Mouse (Mus musculus): ENCODE results near the gene Gan.

Gene Gan

DNA sequence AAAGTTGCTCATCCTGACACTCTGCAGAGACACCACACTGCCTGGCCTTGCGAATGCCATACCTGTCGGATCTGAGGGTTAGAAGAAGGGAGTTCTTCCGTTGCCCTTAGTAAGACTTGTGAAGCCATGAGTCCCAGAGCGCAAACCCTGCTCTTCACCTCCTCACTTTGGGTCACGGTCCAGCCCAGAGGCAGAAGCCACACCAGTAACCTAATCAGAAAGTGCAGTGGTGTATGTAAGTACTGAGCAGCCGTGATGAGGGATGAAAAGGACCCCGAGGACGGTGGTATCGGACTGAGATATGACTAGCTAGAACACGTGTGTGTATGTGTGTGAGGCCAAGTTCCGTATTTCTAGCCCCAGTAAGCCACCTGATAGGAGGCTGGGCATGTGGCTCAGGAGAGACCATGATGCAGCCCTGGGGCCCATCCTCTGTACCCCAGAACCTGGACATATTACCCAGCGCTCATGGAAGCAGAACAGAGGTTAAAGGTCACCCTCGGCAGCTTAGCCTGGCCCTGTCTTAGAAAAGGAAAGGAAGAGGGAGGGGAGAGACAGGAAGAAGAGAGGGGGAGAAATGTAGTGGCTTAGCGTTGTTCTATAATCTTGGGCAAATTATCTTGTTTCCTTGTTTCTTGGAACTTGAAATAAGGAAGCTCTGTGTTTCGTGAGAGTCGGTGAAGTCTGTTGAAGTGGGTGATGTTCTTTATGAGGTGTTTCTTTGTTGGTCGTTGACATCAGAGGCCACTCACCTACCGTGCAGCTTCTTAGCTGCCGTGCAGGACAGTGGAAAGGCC, 43.5 kb downstream of the Gan start:
- DNase-seq: no peak

DNA sequence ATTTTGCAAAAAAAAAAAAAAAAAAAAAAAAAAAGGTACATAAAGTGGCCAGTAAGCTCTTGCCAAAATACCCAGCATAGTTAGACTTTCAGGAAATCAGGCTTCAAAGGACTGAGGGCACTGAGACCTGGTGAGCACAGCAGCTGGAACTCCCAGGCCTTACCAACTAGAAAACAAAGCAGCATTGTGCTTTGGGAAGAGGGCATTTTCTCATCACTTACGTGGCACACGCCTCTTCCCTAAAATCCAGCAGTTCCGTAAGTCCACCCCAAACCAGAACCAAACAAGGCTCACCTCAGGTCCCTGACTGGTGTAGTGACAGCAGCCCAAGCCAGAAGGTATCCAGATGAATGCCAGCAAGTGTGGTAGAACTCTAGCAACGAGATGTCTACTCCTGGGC, 45.1 kb downstream of the Gan start:
- DNase-seq: no peak

DNA sequence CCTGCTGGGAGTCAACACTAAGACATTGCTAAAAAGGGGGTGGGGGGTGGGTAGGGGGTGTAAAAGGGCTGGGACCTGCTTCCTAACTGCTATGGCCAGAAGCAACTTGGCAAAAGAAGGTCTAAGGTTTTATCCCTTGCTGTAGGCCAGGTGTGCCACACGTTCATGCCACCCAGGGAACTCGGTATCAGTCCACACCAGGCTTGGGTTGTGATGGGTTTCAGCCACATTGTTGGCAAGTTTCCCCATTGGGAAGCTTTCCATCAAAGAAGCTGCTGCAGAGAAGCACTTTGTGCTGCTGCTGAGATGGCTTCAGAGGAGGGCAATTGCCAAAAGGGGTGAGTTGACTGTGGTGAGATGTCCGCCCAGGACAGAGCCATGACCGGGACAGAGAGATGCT, 47.9 kb downstream of the Gan start:
- DNase-seq: no peak

GRCm38 (mm10) chr8:117206636-117207035, 48.7 kb downstream of the Gan start:
- DNase-seq: no peak

DNA sequence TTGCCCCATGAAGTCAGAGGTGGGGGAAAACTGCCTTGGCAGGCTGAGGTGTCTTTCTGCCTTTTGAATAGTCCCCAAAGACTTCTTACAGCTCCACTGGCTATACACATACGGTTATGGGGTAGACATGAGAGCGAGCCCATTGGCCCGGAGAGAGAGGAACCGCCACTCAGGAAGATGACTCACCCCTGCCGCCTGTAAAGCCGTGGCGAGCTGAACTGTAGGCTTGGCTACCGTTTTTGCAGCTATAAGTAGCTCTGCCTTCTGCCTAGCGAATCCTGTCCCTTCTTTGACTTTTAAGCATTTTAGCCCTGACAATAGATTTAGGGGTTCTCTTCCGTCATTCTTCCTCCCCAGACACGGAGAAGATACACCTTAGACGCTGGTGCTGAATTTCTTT, 51.2 kb downstream of the Gan start:
- DNase-seq: no peak

DNA sequence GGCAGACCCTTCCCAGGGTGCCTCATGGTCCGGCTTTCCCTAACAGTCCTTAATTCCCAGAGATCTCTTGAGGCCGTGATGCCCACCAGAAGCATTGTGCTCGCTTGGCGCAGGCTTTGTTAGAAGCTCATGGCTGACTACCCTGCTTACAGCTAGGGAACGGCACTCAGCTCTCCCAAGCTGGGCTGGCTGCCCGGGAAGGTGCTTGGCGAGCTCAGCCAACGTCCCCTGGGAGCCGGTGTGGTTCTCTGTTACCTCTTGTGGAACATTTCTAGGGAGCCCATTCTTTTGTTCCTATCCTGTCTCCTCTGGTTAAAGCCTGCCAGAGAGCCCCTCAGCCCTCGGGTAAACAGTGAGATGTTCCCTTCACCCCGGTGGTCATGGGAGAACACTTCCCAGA, 54.2 kb downstream of the Gan start:
- no peak for DNase-seq

DNA sequence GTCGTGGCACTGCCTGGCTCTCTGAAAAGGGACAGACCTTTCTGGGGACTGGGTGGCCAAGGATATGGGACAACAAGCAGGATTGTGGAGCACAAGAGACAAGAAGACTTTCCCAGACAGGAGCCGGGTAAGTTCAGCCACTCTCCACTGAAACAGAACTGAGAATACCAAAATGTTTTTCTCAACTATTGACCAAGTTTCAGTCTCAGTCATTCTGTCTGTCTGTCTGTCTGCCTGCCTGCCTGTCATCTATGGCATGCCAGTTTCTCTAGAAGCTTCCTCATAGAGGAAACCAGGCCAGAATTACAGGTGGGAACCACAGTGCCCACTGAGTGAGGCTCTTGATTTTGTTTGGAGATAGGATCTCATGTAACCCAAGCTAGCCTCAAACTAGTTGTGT, 59.8 kb downstream of the Gan start:
- no peak for DNase-seq

- peak; percentile 68 for DNase-seq
Observed at GRCm38 (mm10) chr8:117222396-117222795, 64.5 kb downstream of the Gan start.

- peak; percentile 98 for DNase-seq
Observed at GRCm38 (mm10) chr8:117224630-117225029, 66.7 kb downstream of the Gan start.

DNA sequence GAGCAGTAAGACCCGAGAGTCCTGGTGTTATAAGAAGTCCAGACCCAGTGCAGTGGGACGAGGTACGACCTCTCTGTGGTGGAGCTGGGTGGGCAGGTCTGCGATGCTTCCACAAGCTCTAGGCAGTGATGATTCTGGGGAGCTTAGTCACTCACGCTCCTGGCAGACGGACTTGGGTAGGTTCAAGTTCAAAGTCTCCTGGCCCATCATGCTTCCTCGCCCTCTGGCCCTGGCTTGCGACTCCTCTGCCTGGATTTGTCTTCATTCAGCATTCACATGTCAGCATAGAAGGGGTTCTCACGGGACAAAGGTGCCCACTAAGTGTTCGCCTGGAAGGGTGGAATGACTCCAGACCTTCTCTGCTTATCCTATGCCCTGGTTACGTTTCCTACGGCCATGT, 68.4 kb downstream of the Gan start:
- peak; percentile 76 for DNase-seq

DNA sequence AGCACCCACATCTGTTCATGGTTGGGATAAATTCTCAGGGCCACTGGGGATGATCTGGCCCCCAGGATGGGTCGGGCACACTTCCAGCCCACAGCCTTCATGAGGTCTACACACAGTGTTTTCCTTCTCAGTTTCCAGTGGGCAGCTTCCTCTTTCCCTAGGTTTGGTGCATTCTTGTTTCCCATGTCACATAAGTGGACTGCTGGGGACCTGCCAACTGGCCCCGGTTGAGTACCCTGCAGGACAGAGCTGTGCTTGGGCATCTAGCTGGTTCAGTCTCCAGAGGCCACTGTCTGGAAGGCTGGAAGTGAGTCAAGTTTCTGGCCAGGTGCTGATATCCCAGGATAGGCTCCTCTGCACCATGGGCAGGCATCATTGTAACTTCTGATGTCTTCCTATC, 69.4 kb downstream of the Gan start:
- DNase-seq: no peak

DNA sequence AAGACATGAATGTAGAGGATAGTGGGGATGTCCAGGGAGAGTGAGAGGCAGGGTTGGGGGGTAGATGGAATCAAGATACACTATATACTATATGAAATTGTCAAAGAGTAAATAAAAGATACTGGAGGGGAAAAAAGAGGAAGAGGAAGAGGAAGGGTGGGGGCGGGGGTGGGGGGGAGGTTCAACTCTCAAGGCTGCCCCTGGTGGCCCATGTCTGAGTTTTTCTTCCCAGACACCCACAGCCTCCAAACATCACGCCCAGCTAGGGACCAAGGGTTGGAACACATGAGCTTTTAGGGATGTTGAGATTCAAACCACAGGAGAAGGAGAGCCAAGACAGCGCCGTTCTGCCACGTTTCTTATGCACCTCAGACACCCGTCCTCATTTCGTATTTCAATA, 75.3 kb downstream of the Gan start:
- DNase-seq: no peak

- DNase-seq: no peak
Observed at GRCm38 (mm10) chr8:117236531-117236930, 78.6 kb downstream of the Gan start.

GRCm38 (mm10) chr8:117240326-117240725, 82.4 kb downstream of the Gan start:
- DNase-seq: peak; percentile 55

- peak; percentile 90 for DNase-seq
Observed at GRCm38 (mm10) chr8:117240841-117241494, 83.0 kb downstream of the Gan start.

- DNase-seq: peak; percentile 54
Observed at GRCm38 (mm10) chr8:117241848-117242247, 83.9 kb downstream of the Gan start.

- DNase-seq: no peak
Observed at GRCm38 (mm10) chr8:117242286-117242685, 84.4 kb downstream of the Gan start.

GRCm38 (mm10) chr8:117244601-117245000, 86.7 kb downstream of the Gan start:
- no peak for DNase-seq

GRCm38 (mm10) chr8:117248341-117248740, 90.4 kb downstream of the Gan start:
- DNase-seq: no peak

GRCm38 (mm10) chr8:117251086-117251681, 93.2 kb downstream of the Gan start:
- no peak for DNase-seq

GRCm38 (mm10) chr8:117252650-117253049, 94.7 kb downstream of the Gan start:
- DNase-seq: no peak

DNA sequence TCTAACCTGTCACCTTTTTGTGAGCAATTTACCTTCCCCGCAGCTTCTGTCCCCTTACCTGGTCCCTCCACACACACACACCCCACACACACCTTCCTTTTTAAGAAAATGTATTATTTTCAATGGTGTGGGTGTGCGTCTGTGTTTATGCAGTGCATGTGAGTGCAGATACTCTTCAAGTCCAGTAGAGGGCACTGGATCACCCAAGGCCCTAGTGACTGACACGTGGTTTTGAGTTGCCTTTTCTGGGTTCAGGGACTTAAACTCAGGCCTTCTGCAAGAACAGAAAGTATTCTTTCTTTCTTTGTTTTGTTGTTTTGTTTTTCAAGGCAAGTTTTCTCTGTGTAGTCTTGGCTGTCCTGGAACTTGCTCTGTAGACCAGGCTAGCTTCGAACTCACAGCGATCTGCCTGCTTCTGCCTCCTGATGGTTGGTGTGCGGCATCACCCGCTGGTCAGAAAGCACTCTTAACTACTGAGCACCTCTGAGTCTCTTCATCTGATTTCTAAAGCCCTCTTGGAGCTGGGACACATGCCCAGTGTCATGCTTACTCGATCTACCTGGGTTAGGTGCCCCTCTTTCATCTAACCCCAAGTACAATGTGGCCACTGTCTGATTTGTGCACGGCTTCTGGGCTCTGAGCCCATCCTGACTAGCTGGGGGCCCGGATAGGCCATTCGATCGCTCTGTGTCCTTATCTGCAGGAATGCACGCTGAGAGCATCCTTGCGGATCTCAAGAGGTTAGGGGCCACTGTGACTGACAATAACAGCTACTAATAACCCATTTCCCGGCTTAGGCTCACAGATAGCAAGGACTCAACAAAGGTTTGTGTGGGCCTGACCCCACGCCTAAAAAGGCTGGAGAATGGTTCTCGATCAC, 95.7 kb downstream of the Gan start:
- no peak for DNase-seq

GRCm38 (mm10) chr8:117254496-117254895, 96.6 kb downstream of the Gan start:
- no peak for DNase-seq

Measured in heart, adult 11 months (tissue).